Mouse (Mus musculus) thymus, postnatal 10 days (tissue): ENCODE measurements around the gene Gm43738.

Experiments used
- DNase-seq, 2 experiments: peaks; one replicate each; pipeline ENCODE4 v3.0.0; 2021; ENCODE audit warnings: low spot score in 2 of 2

The Gm43738 gene

DNA sequence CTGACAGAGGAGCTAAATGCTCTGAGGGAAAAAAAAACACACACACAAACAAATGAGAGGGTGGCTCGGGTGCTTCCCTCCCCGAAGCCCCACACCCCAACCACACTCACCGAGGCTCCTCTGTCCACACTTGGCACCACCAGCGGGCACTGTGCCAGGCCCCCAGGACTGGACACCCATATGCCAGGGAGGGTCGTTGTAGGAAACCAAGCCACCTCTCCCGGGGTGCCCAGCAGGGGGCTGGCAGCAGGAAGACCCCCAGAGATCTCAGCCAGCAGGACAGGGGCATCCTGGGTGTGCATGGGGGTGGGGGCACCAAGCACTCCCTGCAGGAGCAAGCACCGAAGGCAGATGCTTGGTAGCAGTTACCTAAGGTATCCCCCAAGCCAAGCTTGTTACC lies at the start of gene Gm43738:
Gene Gm43738 (minus strand): TSS at position 289 of the 400 bp plus-strand sequence.
- no peak for DNase-seq

DNA sequence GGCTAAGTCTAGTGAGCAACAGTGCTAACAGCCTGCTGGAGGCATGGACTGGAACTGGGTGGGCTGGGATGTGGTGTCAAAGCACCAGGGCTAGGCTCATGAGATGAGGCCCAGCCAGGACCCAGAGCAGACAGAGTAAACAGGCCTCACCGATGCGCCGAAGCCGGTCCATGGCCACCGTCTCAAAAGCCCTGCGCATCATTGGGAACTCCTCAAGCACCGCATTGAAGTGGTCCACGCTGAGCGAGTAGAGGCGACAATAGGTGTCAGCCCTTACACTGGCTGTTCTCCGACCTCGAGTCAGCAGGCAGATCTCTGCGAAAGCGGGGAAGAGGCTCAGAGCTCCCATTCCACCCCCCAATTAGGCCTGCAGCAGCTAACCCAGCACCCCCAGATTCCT lies 47.7 kb upstream of the Gm43738 start:
- no peak for DNase-seq

DNA sequence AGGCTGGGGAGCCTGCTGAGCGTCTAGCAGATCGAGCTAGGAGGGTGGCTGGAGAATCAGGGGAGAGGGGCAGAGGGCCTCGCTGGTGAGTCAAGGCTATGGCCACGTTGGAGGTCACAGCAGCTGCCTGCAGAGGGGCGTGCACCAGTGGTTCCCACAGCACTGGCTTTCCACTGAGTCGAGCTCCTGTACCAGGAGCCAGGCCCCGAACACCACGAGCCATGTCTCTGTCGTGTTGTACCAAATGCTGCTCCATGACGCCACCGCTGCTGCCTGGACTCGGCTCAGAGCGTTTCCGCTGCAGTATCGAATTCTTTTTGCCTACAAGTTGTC lies 47.0 kb upstream of the Gm43738 start:
- no peak for DNase-seq

DNA sequence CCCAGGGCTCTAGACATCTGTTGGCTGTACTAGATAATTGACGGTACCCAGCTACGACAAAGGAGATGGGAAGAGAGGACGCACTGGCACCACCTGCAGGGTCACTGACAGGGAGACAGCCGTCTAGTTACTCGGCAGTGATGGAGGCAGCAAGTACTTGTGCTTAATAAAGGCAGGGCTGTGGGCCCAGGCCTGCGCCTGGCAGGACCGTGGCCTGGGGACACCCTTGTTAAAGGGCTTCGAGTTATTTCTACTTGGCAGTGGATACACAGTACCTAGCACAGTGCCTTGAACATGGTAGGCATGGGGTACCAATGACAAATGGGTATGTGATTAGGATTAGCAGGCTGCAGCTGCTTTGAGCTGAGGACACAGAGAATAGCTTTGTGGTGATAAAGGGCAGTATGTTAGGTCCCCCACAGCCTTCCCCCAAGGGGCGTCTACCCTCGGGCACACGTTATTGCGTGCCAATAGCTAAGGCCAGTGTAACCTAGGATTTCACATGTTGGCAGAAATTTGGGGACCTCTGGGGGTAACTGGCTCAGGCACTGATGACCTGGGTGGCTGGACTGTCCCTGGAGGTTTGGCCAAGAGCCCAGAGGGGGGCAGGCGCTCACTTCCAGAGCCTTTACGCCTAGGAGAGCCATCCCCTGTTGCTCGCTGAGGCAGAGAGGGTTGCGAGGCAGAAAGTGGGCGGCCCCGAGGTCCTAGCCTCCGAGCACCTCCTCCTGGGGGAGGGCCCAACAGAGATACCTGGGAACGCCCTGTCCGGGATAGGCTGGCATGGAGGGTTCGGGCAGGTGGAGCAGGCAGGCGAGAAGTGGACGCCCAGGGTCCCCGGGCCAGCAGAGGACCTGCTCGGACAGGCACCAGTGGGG lies 46.4 kb upstream of the Gm43738 start:
- no peak for DNase-seq

DNA sequence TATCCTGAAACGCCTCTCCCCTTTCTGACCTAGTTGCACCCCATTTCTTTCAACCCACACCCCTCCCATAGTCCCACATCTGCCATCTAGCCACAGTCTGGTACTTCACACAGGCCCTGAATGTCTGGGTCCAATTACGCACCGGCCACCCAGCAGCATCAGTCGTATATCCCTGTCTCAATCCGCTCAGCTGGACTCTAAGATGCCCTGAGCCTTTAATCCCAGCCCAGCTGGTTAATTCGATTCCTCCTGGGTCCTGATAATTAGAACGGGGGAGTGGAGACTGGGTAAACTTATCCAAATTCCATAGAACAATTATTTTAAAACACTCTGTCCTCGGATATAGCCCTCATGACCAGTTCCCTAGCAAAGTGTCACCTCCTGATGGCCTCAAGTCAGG lies 44.7 kb upstream of the Gm43738 start:
- DNase-seq: no peak

DNA sequence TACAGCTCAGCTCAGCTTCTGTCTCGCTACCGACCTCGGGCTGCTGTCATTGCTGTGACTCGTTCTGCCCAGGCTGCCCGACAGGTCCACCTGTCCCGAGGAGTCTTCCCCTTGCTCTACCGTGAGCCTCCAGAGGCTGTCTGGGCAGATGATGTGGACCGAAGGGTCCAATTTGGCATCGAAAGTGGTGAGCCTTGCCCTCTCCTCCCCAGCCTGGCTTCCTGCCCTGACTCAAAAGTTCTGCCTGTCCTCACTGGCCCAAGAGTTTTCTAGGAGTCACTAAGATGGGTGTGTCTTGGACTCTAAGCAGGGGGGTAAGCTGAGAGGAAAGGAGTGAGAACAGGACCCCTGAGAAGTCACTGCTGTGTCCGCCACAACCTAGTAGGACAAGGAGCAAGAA lies 43.9 kb upstream of the Gm43738 start:
- no peak for DNase-seq

DNA sequence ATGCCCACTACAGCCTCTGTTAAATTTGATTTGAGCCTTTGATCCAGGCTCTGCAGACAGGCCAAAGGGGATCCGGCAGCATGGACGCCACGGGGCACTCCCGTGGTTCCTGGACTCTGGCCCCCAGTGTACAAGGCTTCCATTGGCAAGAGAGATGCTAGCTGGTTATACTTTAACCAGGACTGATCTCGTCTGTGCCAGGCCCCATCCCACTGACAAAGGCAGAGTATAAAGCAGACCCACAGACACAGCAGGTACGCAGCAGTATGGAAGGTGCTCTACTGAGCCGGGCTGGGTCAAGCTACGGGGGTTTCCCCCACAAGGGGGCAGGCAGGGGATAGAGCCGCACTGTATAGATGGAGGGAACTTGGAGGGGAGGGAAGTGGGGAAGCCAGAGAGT lies 35.5 kb upstream of the Gm43738 start:
- peak; percentile 12 to 58 for DNase-seq

DNA sequence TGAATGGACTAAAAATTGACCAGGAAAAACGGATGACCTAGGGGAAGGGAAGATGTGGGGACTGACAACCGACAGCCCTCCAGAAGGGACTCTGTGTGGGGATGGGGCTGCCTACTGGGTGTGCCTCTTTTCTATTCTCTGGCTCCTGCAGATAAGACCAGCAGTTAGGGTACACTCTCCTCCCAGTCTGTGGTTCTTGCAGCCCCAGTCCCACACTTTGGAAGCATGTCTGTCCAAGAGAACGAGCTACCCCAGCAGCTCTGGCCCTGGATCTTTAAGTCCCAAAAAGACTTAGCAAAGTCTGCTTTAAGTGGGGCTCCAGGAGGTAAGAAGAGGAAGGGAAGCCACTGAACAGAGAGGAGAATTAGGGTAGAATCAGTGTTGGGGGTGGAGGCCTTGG lies 35.1 kb upstream of the Gm43738 start, which contains the start of gene Pklr:
Gene Pklr (plus strand): TSS at position 185 of the 400 bp plus-strand sequence.
- no peak for DNase-seq

DNA sequence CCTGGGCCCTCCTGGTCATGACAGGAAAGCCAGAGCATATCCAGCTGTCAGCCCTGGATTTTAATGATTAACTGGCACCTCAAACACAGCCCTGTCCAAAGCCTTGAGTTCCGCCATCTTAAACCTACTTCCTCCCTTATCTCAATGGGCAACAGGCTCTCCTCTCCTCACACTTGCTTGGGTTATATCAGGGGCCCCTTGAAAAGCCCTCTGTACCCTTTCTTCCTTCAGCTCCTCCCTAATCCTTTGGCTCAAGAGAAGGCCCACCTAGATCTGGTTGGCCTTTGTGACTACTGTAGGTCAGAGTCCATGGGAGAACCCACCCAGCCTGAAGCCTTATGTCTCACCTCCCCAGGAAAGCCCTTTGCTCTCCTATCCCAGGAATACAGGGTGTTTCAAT lies 32.9 kb upstream of the Gm43738 start:
- no peak for DNase-seq

DNA sequence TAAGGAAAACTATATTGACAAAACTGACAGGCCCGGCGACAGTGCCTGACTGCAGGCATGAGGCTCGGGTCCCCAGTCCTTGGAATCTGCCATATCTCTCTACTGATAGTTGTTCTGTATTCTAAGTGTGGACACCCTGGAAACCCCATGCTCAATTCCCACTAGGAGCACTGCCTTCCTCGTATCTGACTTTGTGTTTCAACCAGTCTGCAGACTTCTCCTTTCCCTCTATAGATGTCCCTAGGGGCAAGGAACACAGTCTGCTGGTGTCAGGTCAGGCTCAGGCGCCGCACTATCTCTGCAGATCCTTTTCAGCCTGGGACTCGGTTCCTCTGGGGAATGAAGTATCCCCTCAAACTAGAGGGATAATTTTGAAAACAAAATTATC lies 32.2 kb upstream of the Gm43738 start:
- no peak for DNase-seq

DNA sequence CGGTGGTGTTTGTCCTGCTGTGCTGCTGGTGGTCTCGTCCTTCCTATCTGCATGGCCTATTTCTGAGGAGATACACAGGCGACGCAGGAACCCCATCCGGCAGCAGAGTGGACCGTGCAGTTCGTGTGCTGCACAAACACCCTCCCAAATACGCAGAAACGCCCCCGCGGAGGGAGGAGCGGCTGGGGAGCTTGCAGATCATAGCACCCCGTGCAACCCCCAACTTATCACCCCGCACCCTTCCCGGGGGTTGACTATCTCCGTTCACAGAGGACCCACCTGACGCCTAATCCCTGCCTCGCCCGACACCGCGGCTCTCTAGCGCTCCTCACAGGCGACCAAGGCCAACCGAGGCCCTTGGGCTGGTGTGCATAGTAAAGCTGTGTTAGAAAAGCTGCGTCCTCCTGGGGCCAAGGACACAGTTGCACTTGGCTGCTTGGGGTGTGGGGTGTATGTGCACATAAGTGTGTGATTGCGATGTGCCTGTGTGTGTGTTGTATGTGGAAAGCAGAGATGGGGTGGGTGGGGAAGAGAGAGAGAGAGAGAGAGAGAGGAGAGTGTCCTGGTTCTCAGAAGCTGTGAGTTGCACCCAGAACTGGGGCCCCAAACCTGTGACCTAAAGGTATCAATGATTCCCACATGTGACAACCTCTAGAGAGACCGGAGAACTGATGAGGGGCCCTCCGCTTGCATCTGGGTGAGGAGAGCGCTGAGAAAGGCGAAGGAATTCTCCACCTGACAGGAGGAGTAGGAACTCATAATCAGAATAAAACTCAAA lies 31.6 kb upstream of the Gm43738 start:
- no peak for DNase-seq

DNA sequence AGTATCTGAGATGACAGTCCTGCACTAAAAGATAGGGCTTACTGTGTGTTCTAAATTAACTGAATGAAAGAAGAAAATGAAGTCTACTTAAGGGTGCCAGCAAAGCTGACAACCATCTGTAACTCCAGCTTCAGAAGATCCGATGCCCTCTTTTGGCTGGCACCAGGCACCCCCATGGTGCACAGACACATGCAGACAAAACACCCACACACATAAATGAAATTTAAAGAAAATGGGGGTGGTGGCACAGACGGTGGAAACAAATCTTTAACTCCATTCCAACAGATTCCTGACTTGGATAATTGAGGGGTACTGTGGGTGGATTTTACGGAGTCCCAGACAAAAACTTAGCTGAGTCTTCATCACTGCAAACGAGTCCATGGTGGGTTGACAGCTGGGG lies 30.9 kb upstream of the Gm43738 start:
- no peak for DNase-seq

DNA sequence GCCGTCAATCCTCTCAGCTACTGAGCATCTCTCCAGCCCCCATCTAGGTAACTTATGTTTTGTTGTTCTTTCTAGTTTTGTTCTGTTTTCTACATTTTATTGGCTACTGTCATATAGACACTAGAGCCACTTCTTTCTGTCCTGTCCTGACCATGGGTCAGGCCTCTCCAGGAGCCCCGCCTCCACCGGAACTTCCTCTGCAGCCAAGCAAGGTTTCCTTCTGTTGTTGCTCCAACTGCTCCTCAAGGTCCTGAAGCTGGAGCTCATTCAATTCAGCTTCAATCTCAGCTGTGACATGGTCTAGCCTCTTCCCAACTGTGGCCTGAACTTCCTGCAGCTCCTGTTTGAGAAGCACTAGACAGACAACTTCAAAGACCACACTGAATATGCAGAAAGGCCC lies 29.0 kb upstream of the Gm43738 start:
- no peak for DNase-seq

DNA sequence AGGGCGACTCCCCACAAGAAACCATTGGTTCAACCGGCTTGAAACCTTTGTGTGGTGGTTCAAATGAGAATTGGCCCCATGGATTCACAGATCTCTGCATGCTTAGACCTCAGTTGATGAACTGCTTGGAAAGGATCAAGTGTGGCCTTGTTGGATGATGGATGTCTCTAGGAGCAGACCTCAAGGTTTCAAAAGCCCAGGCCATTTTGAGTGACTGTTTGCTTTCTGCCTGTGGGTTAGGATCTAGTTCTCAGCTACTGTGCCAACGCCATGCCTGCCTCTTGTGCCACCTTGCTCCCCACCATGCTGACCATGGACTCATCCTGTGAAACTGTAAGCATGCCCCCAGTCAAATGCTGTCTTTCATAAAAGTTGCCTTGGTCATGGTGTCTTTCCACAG lies 25.1 kb upstream of the Gm43738 start:
- no peak for DNase-seq

DNA sequence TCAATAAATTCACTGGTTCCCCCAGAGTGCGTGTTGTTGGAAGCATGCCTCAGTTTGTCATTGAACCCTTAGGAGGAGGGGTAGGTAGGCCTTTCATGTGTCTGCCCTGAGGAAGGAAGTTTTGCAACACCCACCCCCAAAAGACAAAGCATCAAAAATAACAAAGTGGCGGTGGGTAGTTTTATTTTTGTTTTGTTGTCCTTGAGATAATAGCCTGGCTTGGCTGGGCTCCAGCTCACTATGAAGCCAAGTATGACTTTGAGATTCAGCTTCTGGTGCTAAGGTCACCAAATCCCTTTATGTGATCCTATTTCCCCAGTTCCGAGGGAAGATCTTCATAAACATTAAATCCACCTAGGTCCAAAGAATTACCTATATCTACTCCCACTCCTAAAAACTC lies 23.3 kb upstream of the Gm43738 start:
- DNase-seq: no peak

DNA sequence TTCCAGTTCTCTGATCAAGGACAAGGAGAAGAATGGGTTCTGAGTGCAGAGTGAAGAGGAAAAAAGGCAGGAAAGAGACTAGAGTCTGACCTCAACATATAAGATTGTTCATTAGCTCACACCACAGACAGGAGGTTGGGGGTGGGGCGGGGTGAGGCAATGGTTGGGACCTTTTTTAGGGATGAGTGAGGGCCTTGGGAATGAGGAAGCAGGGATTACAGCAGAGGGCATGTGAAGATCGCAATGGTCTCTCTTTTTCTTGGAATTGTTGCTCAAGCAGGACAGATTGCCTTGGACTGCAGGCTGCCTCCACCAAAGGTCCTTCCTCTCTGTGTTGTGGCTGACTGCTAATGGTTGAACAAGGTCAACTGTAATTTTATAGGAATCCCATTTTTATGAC lies 22.4 kb upstream of the Gm43738 start:
- DNase-seq: no peak

DNA sequence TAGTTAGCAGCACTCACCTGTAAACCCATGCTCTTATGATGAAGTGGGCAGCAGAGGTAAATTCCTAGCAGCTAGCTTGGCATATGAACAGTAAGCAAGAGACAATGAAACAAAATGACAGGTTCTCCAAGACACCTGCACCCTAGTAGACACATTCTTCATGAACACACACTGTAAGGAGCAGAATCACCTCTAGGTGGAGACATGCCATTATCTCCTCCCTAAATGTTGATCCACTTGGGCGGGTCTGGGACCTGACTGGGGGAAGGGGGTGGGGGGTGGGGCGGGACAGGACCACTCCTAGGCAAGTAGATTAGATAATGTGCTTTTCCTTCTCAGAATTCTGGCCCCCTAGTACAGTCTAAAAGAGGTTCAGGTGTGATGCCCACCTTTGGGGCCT lies 14.6 kb upstream of the Gm43738 start:
- DNase-seq: peak in 1 of 2 experiments; percentile 41

DNA sequence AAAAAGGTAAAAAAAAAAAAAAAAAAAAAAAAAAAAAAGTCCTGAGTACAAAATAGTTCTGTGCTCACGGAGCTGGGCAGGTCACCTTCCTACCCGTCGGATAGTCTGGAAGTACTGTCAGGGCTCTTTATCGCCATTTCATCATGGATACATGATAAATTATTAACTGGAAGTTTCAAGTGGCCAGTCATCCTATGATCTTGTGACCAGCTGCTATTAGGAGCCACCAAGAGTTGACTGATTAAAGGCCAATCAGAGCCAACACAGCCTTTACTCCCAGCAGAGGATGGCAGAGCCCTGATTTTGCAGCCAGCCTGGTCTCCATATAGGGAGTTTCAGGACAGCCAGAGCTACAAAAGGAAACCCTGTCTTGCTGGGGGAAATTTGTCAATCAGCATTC lies 12.2 kb upstream of the Gm43738 start:
- no peak for DNase-seq

DNA sequence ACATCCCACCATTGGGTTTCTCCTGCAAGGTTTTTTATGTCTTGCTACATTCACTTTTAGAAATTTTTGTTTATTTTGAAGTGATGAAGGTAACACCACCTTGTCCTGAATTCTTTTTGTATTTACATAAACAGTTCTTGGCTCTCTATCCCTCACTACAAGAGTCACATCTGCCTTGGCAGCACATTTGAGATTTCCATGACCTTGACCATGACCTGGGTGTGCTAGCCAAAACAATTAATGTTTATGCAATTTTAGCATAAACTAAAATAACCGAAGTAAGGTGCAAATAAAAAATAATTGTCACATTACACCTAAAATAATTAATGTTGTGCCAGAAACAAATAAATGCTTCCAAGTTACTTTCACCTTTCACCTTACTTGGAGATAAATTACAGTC lies 7.2 kb upstream of the Gm43738 start:
- DNase-seq: no peak

DNA sequence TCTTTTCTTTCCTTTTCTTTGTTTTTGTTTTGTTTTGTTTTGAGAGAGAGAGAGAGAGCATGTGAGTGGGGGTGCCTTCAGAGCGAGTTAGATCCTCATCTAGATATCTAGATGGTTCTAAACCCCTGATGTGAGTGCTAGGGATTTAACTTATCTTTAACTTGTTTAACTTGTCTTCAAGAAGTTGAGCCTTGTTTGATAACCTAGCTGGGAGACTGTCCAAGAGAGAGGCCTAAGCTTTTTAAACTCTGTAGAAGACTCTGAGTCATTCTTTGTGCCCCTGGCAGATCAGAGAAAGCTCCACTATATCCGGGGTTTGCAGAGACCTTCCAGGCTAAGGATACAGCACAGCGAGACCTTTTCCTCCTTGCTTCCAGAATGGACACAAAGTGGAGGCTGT lies 6.6 kb upstream of the Gm43738 start:
- DNase-seq: no peak

DNA sequence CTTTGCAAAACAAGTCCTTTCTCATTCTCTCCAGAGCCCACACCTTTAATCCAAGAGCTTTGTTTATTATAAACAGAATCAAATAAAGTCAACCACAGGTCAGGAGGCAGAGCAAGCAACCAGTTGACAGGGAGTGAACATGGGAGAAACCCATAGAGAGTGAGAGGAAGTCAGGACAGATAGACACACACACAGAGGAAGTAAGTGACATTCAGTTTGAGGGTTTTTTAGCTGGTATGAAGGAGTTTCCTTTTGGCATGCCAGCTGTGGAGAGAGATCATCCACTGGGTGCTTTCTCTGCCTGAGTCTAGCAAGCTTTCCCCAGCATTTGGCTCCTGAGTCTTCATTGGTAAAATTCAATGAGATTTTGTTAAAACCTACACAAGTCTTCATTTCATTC lies 6.0 kb upstream of the Gm43738 start:
- DNase-seq: no peak

DNA sequence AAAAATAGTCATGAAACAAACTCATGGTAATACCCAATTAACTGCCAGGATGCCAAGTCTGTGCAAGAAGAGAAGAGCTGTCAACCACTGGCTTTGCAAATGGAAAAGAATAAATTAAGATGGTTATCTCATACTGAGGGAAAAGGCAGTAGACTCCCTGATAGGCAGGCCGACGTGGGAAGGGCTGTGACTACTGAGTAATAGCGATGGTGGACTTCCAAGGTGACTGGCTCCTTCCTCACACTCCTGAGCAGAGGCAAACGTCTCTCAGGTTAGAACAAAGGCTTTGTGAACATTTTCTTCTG lies 2.3 kb upstream of the Gm43738 start:
- DNase-seq: no peak

DNA sequence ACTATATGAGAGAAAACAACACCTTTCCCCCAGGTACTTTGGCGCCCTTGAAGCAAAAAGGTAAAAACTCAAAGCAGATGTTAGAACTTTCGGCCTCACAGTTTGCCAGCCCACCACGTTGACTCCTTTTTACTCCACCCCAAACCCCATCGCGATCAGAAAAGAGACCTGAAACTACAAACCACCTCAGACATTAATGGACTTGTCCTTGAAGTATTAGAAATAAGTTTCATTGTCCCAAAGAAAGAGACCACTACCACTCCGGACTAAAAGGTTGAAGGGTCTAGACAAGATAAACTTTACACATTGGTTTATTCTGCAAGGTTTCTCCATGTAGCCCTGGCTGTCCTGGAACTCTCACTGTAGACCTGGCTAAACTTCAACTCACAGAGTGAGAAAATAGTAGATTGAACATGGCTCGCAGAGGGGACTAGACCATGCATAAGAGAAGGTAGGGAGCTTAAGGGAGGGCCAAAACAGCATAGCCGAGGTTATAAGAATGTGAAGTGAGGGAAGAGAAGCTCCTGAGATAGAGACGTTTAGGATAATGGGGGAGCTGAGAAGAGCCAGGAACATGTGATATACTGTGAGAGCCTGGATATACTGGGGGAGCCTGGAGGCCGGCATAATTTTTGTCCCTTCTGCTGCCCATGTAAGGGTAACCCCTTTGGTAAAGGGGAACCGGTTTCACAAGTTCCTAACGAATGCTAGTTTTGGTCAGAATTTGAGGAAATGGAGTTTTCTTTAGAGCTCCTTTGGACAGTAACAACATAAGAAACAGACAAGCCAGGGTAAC lies 1.8 kb upstream of the Gm43738 start:
- no peak for DNase-seq
